In genomic region chr5:35830101-35830500, GRCm38 (mm10) we compare ENCODE assay signal across 10 mouse cellular contexts.
A peak's percentile ranks its signal among the peaks of the same experiment; 100 is the strongest.
DNase-seq lines count a peak whose midpoint lies in the region; ATAC-seq and TF ChIP-seq lines count a peak whose summit lies in the region.
"Had no signal": no experiment of that assay in that cellular context is flagged by ENCODE, and none has a peak within 500 bp of the region (broad histone marks: within the 10 kb centered on the region; RNA-seq: fewer than 3 reads in every experiment).

No protein-coding gene starts in this region.

- H3K4me3 ChIP-seq in layer of hippocampus, adult 2 months: no peak overlapping the region
- no peak overlapping the region for H3K4me3 ChIP-seq in forebrain, embryonic 14.5 days (ENCODE audit: low read depth, low read length)
- H3K4me3 ChIP-seq: liver, embryonic 15.5 days had no signal

- no peak for ATAC-seq in forebrain, embryonic 14.5 days
- ATAC-seq in megakaryocyte progenitor cell, adult 5-6 weeks (replicated peaks; ENCODE audit: poor library complexity): no peak

- no peaks in the 10 kb centered on the region for H3K36me3 ChIP-seq in forebrain, embryonic 14.5 days (ENCODE audit: control insufficient read depth, insufficient read depth, low read length)
- H3K36me3 ChIP-seq: liver, embryonic 15.5 days had no signal

- H3K27ac ChIP-seq in layer of hippocampus, adult 2 months: peak overlapping the region; percentile 61
- H3K27ac ChIP-seq in forebrain, embryonic 14.5 days (ENCODE audit: low read depth, low read length): no peak overlapping the region
- H3K27ac ChIP-seq: liver, embryonic 15.5 days had no signal

- DNase-seq in gastrocnemius, postnatal 10 days: peak; percentile 27
- DNase-seq in gastrocnemius, postnatal 4 days (ENCODE audit: low spot score in 2 of 2): no peak
- DNase-seq in right cerebral cortex, adult 18-20 months: peak; percentile 54
- DNase-seq in right cerebral cortex, adult 2 months (ENCODE audit: low spot score in 2 of 2): no peak
- DNase-seq in layer of hippocampus, adult 2 months (ENCODE audit: low spot score in 2 of 2): peak; percentile 39 to 68
- DNase-seq in c-Kit-positive CD71-positive TER-119-positive erythroid progenitor cells, embryonic 14.5 days (ENCODE audit: low spot score): no peak
- DNase-seq in forebrain, embryonic 14.5 days (ENCODE audit: low spot score): no peak
- DNase-seq: B cell, adult 2 months had no signal

- H3K9ac ChIP-seq in forebrain, embryonic 14.5 days (ENCODE audit: low read length): no peak overlapping the region
- H3K9ac ChIP-seq: liver, embryonic 15.5 days had no signal

- 78% methylated on average over 3 of the region's 3 CpGs for WGBS in forebrain, embryonic 14.5 days

- H3K4me1 ChIP-seq in forebrain, embryonic 14.5 days (ENCODE audit: control insufficient read depth, insufficient read depth, low read length): no peaks in the 10 kb centered on the region
- H3K4me1 ChIP-seq: liver, embryonic 15.5 days had no signal

- H3K4me2 ChIP-seq in forebrain, embryonic 14.5 days (ENCODE audit: low read length): no peak overlapping the region
- H3K4me2 ChIP-seq: liver, embryonic 15.5 days had no signal

- no peak for TF ChIP-seq CTCF in layer of hippocampus, adult 2 months (conservative IDR thresholded peaks at IDR 0.05)

- H3K9me3 ChIP-seq in forebrain, embryonic 14.5 days (replicated peaks; ENCODE audit: control insufficient read depth, low read length): no peaks in the 10 kb centered on the region
- H3K9me3 ChIP-seq: liver, embryonic 15.5 days had no signal

- no peaks in the 10 kb centered on the region for H3K27me3 ChIP-seq in forebrain, embryonic 14.5 days (replicated peaks; ENCODE audit: control insufficient read depth, insufficient read depth, low read length)
- H3K27me3 ChIP-seq: liver, embryonic 15.5 days had no signal

Comparison
In these comparisons a context has a peak if more than half of its experiments do, and no peak if none do; other contexts are left out.
1. DNase-seq: peak in gastrocnemius, postnatal 10 days (single experiment), right cerebral cortex, adult 18-20 months (single experiment) and layer of hippocampus, adult 2 months (2 of 2); none in gastrocnemius, postnatal 4 days (0 of 2), right cerebral cortex, adult 2 months (0 of 2), c-Kit-positive CD71-positive TER-119-positive erythroid progenitor cells, embryonic 14.5 days (single experiment) and forebrain, embryonic 14.5 days (single experiment).